Mouse (Mus musculus) bone marrow macrophage, adult 2 months (primary cell): ENCODE results near the gene Dcaf7.

Experiments used
- CTCF ChIP-seq: IDR thresholded peaks from 2 replicates; pipeline ENCODE4 v1.5.1; 2012; ENCODE audit warnings: low read depth, mild to moderate bottlenecking, low read length, moderate library complexity
- POLR2A ChIP-seq: IDR thresholded peaks from 2 replicates; pipeline ENCODE4 v1.6.1; 2012; ENCODE audit warnings: mild to moderate bottlenecking, low read depth, low read length, borderline replicate concordance

DNA sequence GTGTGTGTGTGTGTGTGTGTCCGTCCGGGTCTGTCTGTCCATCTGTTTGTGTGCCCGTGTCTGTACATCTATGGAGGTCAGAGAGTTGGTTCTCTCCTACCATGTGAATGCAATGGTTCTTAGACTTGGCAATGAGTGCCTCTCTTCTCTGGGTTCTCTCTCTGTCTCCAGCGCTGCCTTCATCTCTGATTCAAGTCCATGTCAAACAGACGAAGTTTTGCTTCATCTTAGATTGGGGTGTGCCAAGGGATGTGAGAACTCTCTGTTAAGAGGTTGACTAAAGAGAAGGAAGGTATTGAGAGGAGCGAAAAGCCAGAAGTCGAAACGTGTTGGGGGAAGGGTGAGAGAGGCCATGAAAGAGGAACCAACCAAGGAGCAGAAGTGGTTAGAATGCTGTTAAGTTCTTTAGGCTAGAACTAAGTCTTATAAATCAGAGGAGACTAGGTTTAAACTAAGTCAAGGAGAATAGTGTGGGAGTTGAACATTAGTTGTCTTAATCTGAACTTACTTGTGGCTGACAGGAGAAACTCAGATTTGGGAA is 69.4 kb downstream of the Dcaf7 start:
- no peak for TF ChIP-seq CTCF
- no peak for TF ChIP-seq POLR2A
